Mouse (Mus musculus): ENCODE measurements at regions not wholly inside any gene's neighbourhood (a gene's known extent, or its start where the extent isn't known, plus 50 kb on each side); places are given as distances from the start of the nearest gene placed in this dataset.
"Not testable (repeated sequence)": the region's sequence is repeated elsewhere in the genome, so short reads cannot be mapped to it uniquely, and the experiment has no call there.

DNA sequence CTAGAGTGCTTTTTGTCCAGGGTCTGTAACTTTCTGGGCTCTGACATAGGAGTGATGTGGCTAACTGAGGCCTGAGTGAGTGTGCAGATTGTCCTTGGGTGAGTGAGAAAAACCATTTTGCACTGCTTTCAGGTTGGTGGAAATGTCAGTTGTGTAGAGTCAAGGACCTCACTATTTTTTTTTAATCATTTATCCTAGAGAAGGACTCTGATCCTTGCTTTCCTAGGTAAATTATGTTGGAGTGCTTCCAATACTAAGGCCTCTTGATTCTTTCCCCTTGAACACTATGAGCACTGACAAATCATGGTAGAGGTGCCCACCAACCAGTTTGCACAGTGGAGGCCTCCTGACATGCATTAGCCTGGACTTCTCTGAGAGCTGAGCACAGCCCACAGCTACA lies 233.6 kb downstream of the Utp18 start:
- ATAC-seq (ENCODE audit: insufficient number of reproducible peaks, insufficient read depth, low FRiP score, low read depth) = not testable (repeated sequence)

More for the DNA sequence above, 233.6 kb downstream of the Utp18 start:
- not testable (repeated sequence) for H3K4me2 ChIP-seq (ENCODE audit: low read length); H3K9ac ChIP-seq (ENCODE audit: low read length); H3K9me3 ChIP-seq (ENCODE audit: control insufficient read depth, low read length); H3K36me3 ChIP-seq (ENCODE audit: control insufficient read depth, insufficient read depth, low read length); H3K4me3 ChIP-seq (ENCODE audit: control insufficient read depth in 1 of 2, insufficient read depth in 1 of 2, low read depth in 1 of 2, low read length in 2 of 2); H3K4me1 ChIP-seq (ENCODE audit: control insufficient read depth in 2 of 2, insufficient read depth in 2 of 2, low read length in 2 of 2); H3K27me3 ChIP-seq (ENCODE audit: control insufficient read depth, insufficient read depth, low read length); H3K27ac ChIP-seq (replicated peaks in 1 of 2; ENCODE audit: control insufficient read depth in 1 of 2, insufficient read depth in 1 of 2, low read depth in 2 of 2, low read length in 2 of 2)

Measured in heart, embryonic 14.5 days (tissue).